Mouse (Mus musculus) urinary bladder, postnatal 25 days (tissue): ENCODE measurements around the gene Gm960.

ENCODE experiments used
- DNase-seq: peaks from one replicate; pipeline ENCODE4 v3.0.0; 2022; ENCODE audit warnings: low spot score

The Gm960 gene

DNA sequence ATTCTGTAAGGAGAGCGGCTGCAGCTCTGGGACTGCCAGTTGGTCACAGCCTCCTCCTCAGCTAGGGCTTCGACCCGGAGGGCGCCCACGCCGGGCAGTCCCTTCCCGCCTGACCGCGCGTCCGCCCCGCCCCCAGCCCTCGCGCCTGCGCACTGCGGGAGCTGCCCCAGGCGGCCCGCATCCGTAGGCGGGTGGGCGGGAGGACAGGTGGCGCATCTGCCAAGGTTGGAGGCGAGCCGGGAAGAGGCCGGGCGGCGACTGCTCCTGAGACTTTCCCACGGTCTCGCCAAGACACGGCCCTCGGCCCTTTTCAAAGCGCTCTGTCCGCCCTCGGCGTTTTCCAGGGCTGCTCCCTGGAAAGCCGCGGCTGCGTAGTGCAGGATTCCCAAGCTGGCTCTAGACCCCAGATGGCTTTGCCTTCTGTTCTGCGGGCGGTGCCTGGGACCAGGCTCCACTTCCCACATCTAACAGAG is at the start of gene Gm960:
Gene Gm960, minus strand, starts transcription at position 464 of the 473 bp plus-strand sequence.
- DNase-seq: peak; percentile 82

GRCm38 (mm10) chr19:4747631-4748312 is 49.3 kb upstream of the Gm960 start:
- no peak for DNase-seq

- DNase-seq: no peak
These were observed 48.1 kb upstream of the Gm960 start for GRCm38 (mm10) chr19:4746611-4747010.

DNA sequence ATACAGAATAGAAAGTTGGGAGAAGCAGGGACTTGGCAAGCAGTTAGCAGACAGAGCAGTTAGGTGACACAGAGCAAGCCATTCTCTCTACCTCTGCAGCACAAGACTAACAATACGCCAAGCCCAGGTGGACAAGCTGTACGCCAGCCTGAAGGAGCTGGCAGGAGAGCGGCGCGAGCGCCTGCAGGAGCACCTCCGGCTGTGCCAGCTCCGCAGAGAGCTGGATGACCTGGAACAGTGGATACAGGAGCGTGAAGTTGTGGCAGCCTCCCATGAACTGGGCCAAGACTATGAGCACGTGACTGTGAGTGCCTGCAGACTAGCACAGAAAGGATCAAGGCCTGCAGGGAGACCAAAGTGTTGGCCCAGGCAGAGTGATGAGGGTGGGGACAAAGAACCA is 47.2 kb upstream of the Gm960 start:
- DNase-seq: no peak

GRCm38 (mm10) chr19:4745057-4745456 is 46.6 kb upstream of the Gm960 start:
- no peak for DNase-seq

DNA sequence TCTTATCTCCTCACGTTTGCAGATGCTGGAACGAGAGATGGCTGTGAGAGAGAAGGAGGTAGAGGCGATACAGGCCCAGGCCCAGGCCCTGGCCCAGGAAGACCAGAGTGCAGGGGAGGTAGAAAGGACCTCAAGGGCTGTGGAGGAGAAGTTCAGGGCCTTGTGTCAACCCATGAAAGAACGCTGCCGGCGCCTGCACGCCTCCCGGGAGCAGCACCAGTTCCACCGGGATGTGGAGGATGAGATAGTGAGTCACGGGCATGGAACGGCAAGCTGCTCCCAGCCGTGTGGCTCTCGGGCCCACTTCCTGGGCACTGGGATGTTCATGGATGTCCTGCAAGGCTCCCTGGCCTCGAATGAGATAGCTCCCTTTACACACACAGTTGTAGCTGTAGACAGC is 45.6 kb upstream of the Gm960 start:
- no peak for DNase-seq

DNA sequence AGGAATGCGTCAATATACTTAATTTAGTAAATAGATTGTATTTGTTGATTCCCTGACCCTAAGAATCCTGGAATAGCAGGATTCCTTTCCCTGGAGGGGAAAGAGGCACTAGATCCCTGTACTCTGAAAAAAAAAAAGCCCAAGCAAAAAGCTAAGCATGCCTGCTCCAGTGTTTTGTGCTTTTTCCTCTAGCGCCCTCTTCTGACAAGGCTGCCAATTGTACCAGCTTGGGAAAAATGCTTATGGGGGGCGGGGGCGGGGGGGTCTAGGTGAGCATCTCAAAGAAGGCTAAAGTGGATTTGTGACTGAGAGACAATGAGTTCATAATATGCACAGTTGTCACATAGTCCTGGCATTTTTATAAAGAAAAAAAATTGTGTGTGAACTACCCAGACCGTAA is 45.1 kb upstream of the Gm960 start:
- no peak for DNase-seq

- no peak for DNase-seq
These were observed 43.8 kb upstream of the Gm960 start for GRCm38 (mm10) chr19:4742229-4742628.

DNA sequence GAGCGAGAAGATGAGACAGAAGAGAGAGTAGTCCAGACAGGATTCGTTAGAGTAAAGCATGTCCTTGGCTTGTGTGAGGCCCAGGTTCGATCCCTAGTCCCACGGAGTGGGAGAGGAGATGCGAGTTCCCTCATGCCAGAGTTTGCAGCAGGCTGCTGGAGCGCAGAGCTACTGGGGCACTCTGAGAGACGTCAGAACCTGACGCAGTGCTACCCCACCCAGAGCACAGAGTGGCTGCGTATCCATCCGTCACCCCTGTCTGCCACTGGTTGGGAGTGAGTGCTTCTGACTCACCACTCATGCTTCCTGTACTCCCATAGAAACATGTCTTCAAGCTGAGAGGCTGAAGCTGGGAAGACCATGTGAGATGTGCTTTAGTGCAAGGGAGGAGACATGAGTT is 43.0 kb upstream of the Gm960 start:
- DNase-seq: no peak

DNA sequence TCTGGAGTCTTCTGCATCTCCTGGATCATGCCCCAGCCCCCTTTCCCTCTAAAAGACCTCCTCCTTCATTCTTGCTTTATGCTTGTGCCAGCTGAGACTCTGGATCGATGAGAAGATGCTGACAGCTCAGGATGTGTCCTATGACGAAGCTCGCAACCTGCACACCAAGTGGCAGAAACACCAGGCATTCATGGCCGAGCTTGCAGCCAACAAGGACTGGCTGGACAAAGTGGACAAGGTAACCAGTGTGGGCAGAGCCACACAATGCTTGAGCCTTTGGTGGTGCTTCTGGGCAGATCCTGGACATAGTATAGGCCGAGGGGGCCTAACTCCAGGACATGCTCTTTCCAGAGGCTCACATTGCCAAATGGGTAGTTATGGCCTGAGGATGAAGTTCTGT is 41.3 kb upstream of the Gm960 start:
- no peak for DNase-seq

- no peak for DNase-seq
These were observed 40.6 kb upstream of the Gm960 start for GRCm38 (mm10) chr19:4739053-4739452.

DNA sequence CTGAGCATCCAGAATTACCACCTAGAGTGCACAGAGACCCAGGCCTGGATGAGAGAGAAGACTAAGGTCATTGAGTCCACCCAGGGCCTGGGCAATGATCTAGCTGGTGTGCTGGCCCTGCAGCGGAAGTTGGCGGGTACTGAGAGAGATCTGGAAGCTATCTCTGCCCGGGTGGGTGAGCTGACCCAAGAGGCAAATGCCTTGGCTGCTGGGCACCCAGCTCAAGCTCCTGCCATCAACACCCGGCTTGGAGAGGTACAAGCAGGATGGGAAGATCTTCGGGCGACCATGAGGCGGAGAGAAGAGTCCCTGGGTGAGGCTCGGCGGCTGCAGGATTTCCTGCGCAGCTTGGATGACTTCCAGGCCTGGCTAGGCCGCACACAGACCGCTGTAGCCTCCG is 39.4 kb upstream of the Gm960 start:
- DNase-seq: no peak

DNA sequence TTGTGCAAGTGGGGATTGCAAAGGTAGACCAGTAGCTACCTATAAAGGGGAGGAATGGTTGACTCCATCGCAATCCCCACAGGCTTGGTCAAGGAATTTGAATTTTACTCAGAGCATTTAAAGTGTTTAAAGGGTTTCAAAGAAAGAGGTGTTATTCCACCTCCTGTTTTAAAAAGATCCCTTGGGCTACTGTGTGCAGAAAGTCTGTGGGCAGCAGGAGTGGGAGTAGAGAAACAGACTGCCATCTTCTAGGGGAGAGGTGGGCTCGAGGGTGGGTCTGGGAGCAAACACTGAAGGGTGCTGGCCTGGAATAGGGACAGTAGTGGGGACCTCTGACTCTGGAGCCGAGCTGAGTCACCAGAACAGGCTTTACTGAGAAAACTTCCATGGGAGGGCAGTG is 34.6 kb upstream of the Gm960 start:
- DNase-seq: no peak

GRCm38 (mm10) chr19:4729186-4729585 is 30.7 kb upstream of the Gm960 start:
- no peak for DNase-seq

DNA sequence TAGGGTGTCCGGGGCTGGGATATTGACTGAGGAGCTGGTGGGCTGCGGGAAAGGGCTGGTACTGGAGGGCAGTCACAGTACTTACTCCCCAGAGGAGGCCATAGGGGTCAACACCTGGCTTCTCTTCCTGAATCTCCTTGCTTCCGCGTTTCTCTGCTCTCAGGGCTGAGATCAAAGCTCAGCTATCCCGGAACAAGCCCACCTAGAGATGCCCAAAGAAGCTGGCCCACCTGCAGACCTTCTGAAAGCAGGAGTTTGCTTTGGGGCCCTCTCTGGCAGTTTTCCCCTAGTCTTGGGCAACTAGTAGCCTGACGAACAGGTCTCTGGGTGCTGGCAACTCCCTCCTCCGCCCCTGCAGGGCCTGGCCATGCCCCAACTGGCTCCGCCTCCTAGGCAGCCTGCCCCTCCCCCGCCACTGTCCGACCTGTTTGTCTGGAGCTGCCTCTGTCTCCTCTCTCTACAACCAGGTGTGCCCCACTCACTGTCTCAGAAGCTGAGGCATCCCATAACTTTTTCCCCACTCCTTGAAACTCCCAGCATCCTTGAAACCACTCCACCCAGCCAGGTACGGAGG is 22.3 kb upstream of the Gm960 start:
- peak; percentile 82 for DNase-seq

DNA sequence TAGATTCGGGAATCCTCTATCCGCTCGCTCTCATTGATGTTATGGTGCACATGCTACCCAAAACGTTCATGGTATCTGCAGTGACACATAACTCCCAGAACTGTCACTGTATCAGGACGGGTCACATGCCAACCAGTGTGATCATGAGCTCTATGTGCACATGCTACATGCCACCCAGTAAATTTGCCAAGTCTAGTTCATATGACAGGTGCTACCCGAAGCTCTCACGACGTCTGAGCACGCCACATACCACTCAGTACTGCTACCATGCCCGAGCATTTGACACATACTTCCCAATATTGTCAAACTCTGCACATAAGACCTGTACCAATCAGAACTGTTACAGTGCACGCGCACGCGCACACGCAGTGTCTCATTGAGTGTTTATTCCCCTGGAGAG is 21.6 kb upstream of the Gm960 start:
- no peak for DNase-seq

GRCm38 (mm10) chr19:4719351-4719764 is 20.9 kb upstream of the Gm960 start:
- DNase-seq: no peak

DNA sequence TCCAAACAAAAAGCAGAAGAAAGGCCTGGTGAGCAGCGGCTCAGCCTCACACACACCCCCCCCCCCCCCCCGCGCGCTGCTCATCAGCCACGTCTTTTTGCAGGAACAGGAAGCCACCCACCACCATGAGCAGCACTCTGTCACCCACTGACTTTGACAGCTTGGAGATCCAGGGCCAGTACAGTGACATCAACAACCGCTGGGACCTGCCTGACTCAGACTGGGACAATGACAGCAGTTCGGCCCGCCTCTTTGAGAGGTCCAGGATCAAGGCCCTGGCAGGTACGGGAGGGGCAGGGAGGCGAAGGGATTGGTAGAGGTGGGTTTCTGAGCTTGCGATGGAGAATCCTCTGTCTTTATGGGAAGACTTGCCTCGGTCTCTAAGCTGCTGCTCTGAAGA is 20.2 kb upstream of the Gm960 start:
- no peak for DNase-seq

DNA sequence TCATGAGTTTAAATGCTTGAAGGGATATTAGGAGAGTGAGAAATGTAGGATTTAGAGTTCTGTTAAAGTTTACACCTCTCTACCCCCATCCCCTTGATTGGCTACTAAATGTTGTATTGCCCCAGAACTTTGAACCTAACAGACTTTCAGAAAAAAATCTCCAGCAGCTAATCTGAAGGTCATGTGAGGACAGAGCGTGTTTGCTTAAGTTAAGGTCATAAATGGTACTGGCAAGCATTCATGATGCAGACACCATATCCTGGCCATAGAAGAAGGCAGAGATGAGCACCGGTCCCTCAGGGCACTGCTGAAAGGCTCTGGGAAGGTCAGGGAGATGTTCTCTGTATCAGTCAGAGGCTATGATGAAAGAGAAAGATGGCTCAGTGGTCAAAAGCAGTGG is 18.8 kb upstream of the Gm960 start:
- no peak for DNase-seq

DNA sequence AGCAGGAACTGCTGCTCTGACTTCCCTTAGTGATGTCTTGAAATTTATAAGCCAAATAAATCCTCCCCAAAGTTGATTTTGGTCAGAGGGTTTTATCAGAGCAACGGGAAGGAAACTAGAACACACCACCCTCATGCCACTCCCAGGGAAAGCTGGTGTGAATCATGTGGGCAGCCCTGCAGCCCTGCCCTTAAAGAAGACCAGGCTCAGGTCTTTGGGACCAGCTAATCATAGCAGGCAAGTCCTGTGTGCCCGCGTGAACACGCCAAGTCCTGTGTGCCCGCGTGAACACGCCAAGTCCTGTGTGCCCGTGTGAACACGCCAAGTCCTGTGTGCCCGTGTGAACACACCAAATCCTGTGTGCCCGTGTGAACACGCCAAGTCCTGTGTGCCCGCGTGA is 18.3 kb upstream of the Gm960 start:
- no peak for DNase-seq

DNA sequence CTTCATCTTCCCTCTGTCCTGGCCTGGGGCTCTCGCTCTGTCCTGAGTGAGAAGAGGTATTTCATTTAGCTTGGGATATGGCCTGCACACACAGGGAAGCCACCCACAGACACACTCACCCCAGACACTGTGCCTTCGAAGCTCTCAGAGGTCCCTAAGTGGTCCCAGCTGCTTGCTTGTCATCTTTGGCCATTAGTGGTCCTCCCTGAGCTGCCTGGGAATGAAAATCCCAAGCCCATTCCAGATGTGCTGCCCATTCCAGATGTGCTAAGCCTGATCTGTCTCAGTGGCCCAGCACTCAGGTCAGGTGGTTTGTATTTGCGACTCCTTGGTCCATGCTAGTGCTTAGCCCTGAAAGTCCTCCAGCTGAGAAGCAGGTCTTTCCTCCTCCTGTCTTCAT is 15.4 kb upstream of the Gm960 start:
- DNase-seq: no peak

DNA sequence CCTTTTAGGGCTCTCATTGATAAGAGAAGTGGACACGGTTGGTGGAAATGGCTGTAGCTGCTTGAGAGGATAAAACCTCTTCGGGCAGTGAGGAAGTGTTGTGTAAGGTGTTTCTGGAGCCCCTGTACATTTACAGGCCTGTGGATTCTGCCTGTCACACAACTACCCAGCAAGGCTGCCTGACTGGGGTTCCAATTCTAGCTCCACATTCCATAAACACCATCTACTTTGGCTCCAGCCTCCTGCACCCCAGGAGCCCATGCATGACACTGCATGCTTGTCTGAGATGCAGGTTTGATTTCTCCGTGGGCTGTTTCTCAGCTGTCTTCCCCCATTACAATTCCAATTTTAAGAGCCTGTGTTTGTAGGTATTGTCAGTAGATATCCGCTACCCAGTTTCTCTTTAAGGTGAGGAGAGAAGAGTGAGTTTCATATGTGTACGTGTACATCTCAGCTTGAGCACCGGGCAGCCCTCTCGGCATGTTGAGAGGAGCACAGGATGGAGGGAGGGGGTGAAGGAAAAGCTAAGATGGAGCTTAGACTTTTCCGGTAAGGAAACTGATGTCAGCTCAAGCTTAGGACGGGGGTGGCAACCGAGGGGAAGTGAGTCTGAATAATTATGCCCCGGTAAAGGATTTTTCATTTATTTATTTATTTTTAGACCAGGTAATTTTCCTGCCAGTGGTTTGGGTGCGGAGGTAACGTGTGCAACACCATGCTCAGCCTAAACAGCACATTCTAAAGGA is 14.5 kb upstream of the Gm960 start:
- DNase-seq: no peak

- DNase-seq: no peak
These were observed 13.8 kb upstream of the Gm960 start for GRCm38 (mm10) chr19:4712156-4712780.
